Mouse (Mus musculus) right cerebral cortex, adult 2 months (tissue): ENCODE data around the gene Osbpl5.

Experiments
- DNase-seq, 2 experiments: peaks; one replicate each; pipeline ENCODE4 v3.0.0; 2021 to 2022; ENCODE audit warnings: low spot score in 2 of 2

The Osbpl5 gene

DNA sequence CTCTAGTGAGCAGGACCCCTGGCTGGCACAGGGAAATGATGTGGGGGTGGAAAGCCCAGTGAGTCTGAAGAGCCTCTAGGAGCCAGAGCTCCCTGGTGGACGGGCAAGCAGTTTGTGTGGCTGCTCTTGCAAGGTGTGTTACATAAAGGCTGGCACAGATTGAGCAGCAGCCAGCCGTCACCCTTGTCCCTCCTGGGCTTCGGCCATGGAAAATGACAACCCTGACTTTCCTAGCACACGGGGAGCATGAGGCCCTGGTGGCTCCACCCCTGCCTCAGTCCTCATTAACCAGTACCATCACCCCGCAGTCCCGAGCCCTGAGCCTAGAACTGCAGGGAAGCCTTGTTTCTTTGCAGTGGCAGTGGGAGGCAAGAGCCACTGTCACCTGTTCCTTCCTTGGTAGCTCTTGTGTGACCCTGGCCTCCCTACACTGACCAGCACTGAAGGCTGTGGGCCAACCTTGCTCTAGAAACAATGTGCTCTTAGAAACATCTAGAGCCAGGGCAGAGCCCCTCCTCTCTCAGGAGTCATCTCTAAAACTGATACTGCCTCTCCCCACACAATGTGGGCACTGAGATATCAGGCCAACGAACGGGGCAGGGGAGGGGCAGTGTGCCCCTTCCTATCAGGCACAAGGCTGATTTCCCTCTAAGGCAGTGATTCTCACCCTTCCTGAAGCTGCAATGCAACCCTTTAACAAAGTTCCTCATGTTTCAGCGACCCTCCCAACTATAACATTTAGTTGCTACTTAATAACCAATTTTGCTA, 1.2 kb downstream of the Osbpl5 start:
- DNase-seq, result peak in 1 of 2 experiments; percentile 10

DNA sequence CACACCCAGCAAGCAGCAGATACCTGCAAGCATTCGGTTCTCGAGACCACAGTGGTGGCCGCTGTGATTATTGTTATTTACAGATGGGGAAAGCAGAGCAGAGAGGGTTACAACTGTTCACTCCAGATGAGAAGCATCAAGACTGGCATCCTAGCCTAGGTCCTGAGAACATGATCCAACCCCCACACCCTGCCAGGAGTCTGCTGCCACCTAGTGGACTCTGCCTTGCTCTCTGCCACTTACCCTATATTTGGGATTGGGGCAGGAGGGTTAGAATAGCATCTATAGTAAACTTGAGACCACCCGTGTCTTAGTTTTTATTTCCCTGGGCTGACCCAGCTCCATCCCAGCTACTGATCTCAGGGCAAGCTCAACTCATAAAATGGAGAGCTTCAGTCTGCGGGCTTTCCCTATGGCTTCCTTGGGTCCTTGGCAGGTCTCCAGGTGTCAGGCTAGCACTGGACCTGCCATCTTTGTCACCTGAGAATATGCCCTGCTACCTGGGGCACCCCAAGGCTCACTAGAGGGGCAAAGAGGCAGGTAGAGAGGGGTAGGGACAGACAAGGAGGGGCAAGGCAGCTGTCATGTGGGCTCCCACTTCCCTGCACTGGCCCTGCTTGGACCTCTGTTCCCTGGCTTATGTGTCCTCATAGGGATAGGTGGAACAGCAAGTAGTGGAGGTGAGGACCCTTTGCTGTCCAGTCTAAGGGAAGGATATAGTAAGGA, 2.6 kb downstream of the Osbpl5 start:
- DNase-seq, result peak; percentile 56 to 66

DNA sequence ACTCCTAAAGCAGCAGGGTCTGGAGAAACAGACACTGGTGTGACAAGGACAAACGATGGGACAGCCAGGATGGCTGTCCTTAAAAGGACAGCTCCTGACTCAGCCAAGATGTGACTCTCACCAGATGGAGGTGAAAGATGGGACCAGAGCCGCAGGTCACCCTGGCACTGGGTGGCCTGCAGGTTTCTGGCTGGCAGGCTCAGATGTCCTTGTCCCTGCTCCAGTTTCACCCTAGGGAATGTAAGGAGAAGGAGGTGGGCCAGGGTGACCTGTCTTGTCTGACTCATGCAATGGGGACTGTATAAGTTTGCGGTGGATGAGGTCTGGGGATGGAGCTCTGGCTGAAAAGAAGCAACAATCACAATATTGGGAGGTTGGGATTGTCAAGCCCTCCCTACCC, 4.2 kb downstream of the Osbpl5 start:
- DNase-seq, result no peak

DNA sequence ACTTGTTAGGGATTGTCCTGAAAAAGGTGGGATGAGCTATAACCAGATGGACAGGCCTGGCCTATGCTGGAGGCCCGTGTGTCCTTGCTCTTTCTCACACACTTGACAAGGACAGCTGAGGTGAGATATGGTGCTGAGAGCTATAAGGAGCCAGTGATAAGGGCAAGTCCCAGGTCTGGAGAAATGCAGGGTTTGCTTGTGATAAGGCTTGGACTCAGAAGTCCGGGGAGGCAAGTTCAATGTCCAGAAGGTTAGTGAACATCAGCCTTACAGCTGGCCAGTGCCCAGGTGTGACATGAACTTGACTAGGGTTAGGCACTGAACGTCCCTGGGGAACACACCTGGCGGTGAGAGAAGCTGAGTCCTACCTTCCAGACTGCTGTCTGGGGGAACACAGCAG, 4.7 kb downstream of the Osbpl5 start:
- no peak for DNase-seq

DNA sequence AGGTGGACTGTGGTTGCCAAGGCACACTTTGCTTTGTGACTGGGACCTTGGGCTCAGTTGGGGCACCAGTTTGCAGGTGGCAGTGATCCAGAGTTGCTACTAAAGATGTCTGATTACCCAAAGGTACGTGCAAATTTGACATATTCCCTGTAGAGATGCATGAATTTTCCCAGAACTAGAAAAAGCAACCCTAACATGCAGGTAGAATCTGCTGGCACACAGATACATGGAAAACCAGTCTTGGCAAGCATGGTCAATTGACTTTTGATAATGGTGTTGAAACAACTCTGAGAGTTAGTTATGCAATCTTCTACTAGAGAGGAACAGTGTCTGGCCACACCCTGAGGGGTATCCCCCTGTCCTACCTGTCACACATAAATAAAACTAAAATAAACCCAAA, 5.4 kb downstream of the Osbpl5 start:
- DNase-seq, result no peak

DNA sequence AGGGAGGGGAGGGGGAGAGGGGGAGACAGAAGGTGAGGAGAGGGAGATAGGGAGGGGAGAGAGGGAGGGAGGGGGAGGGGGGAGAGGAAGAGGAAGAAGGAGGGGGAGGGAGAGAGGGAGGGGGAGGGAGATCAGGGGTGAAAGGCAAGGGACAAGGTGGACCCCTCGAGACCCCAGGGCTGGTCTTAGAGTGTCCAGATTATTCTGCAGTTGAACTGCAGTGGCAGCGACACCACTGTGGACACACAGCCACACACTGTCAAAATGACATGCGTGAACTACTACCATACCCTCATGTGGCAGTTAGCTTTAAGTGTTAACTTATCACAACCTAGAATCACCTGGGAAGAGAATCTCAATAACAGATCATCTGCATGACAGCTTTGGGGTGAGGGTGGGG, 7.7 kb downstream of the Osbpl5 start:
- no peak for DNase-seq

DNA sequence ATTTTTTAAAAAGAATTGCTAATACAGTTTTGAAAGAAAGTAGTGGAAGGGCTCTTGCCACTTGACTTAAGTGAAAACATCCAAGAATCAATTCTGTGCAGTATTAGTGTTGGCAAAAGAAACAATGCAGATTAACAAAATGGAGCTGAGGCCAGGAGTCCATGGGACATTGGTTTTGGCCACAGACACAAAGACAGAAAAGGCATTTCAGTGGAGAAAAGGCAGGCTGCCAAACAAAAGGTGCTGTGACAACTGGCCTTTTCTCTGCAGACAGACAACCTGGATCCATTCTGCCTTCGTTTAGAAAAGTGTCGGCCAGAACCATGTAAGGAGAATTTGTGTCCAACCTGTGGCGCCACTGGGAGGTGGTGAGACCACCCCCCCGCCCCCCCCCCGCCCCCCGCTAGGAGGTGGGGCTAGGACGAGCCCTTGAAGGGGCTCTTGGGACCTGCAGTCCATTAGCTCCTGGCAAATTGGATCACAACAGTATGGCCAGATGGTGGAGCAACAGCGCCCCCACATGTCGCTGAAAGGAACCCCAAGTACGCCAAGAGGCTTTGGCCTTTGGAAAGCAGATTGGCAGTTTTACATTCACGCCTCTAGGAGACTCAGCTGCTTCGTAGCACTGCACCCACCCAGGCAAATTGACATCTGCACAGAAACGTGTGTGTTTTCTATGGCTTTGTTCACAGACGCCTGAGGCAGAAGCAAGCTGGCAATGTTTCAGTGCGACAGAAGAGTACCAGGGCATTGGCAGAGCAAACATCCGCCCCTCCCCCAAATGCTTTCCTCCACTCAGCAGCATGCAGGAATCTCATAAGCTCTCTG, 8.5 kb downstream of the Osbpl5 start:
- DNase-seq, result peak; percentile 91 to 93

DNA sequence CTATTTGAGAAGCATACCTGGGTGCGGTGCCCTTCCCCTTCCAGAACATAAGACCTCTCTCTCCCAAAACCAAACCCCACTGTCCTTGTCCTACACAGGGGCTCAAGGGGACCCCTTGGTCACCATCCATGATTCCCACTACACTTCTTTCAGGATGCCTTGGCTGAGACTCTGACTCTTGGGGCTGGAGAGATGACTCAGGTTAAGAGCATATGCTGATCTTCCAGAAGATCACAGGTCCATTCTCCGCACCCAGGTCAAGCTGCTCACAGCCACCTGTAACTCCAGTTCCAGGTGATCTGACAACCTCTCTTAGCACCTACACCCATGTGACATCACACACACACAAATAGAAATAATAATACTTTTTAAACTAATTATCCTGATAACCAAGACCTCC, 16.1 kb downstream of the Osbpl5 start:
- DNase-seq, result no peak

DNA sequence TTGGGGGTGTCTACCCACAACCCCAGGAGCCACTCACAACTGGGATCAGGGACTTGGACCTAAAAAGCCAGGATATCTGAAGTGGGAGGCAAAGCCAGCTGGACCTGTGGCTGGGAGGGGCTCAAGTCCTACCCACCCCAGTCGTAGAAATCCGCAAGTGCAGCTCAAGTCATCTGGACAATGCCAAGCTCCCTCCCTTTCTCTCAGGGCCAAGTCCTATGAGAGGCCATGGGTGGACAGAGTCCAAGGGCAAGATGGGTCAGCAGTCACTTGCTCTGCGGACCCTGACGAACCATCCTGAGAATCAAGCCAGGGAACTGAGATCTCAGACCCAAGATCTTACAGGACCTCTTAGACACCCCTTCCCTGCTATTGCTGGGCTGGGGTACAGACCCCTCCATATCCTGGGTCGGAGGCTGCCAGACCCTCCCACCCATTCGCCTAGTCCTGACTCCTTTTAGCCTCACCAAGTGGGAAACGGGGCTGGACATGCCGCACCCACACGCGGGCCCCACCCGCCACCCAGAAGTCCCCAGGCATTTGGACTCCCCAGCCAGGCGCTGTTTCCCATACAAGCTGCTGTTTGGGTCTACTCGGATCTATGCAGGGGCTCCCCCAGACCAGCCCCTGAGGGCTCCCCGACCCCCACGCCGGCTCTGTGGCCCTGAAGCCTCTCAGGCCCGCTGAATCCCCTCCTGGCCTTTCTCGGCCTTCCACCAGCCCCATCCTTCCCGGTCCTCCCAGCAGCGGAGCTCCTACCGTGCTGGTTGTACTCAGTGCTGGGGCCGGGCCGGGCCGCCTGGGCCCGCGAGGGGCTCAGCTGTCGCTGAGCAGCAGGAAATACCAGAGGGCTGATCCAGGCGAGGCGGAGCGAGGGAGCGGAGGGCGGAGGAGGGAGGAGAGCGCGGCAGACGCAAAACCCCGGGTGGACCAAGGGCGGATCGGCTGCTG, 17.0 kb downstream of the Osbpl5 start:
- DNase-seq, result peak; percentile 63 to 75

DNA sequence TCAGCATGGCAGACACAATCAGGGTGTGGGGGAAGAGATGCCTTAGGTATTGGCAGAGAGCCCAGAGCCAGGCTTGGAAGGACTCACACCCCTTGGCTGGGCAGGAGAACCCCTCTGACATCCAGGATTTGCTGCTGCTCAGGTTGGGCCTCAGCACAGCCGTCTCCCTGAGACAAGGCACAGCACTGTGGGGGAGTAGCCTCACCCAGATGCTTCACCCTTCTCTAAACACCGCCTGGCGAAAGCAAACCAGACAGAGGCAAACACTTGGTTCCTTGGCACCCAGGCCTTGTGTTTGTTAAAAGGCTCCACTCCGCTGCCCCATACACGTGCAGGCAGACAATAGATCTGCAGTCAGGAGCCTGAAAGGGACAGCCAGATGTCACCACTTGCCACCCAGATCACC, 18.2 kb downstream of the Osbpl5 start:
- DNase-seq, result peak; percentile 13 to 21

DNA sequence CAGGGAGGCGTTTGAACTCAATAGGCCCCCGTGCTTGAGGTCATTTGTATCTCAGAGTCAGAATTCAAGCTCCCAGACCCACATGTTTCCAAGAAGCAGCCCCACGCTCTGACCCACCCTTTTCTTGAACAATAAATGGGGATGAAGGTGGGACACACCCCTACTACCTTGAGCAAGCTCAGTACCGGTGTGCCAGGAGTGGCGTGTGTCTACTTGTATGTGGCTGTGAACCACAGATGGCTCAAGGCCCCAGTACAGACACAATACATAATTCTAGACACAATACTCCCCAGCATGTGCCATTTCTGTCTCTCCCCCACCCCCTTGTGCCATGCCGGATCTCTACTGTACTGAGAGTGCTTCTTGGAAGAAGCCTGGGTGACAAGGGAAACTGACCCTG, 18.6 kb downstream of the Osbpl5 start:
- DNase-seq, result peak; percentile 13 to 17

DNA sequence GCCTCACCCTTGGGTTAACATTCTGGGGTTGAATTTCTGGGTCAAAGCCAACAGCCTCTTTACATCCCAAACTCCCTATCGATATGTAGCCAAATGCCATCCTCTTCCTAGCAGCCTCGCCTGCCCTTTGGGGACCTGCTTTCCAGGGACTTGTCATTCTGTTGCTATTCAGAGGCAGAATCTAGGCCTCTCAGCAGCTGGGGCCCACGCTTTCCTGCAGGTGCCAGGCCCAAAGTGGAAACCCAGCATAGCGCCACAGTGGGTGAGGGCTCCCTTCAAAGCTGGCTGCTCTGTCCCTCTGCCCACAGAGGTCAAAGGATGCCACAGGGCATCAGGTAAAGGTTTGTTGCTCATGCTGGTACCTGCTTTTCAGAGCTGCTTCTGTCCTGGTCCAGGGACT, 23.0 kb downstream of the Osbpl5 start:
- DNase-seq, result peak; percentile 35 to 41

DNA sequence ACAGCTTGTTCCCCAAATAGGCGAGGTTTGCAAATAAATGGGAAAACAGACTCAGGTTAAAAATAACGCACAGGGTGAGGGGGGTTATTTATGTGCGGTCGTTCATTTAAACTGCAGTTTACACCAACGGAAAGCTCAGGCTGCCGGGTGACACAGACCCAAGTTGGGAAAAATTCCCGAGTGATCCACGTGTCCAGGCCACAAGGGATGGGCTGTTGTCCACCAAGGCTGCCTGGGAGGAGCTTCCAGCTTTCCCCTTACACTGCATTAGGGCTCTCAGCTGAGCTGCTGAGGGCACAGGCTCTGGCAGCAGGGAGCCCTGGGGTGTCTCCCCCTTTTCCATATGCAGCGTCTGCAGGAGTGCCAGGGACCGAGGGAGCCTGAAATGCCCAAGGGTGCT, 26.9 kb downstream of the Osbpl5 start:
- no peak for DNase-seq

DNA sequence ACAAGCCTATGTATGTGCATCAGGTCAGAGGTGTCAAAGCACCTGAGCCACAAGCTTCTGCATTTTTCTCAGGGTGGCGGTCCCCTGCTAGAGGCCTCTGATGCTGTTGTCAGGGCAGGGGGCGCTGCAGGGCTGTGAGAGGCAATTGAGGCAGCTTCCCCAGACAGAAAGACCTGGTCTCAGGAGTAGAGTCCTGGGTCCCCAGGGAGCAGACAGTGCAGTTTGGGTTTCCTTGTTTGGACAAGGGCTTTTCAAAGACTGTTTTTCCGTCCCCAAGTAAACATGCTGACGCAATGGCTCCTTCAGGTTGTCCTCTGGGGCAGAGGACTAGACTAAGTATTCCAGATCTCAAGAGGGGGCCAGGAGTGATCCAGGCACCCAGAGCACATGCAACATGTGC, 30.4 kb downstream of the Osbpl5 start:
- DNase-seq, result no peak

DNA sequence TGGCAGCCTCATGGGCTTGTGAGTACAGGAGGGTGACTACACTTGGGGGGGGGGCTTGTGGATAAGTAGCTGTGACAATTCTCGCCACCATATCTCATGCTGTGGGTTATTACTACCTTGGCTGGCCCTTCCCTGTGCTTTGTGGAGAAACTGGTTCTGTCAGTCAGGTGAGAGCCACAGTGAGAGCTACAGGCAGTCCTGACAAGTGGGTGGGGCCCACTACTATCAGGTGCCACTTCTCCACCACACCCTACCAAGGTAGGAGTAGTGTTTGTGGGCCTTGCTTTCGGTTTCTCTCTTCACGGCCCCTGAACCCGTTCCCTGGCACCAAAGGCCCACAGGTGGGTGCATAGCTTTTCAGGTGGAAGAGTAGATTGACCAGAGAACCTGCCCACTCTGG, 32.9 kb downstream of the Osbpl5 start:
- DNase-seq, result no peak

DNA sequence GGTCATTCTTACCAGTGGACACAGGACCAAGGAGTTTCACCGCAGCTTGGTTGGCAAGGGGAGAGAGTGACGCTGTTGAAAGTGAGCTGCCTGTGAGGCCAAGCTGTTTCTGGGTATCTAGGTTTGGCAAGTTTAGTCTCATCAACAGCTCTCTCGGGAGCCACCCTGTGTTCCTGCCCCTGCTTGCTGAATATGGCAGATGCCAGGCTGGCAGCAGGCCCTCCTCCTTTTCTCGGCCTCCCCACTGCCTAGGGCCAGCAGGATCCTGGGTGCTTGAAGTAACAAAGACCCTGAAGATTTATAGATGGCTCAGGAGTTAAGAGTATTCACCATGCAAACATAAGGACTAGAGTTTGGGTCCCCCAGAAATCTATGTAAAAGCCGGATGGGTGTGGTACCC, 34.1 kb downstream of the Osbpl5 start:
- DNase-seq, result peak in 1 of 2 experiments; percentile 10

DNA sequence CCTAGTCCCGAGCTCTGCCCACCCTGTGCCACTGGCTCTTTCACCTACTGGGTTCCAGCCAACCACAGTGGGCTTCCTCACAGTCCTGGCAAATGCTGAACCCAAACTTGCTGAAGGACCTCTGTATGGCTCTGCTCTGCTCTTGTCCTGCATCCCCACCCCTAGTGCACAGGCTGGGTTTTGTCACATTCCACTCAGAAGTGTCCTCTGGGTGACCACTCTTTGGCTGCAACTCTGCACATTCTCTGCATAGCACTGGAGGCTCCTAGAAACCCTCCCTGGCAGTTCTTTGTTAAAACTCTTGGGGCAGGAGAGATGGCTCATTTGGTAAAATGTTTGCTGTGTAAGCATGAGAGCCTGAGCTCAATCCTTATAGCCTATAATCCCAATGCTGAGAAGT, 39.0 kb downstream of the Osbpl5 start:
- no peak for DNase-seq

DNA sequence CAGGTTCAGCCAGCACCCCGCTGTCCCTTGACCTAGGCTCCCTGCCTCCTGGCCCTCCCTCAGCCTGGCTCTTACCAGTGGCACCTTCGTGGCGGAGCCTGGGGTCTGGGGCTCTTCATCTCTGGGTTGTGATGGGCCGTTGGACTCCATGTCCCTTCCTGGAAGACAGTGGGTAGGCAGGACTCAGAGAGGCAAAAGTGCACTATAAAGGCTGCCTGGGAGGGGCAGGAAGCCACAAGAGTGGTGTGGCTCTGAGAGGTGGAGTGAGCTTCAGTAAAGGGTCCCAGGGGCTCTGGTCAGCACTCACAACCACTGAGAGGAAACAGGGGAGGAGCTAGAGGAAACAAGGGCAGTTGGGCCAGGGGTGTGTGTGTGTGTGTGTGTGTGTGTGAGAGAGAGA, 43.4 kb downstream of the Osbpl5 start:
- no peak for DNase-seq

DNA sequence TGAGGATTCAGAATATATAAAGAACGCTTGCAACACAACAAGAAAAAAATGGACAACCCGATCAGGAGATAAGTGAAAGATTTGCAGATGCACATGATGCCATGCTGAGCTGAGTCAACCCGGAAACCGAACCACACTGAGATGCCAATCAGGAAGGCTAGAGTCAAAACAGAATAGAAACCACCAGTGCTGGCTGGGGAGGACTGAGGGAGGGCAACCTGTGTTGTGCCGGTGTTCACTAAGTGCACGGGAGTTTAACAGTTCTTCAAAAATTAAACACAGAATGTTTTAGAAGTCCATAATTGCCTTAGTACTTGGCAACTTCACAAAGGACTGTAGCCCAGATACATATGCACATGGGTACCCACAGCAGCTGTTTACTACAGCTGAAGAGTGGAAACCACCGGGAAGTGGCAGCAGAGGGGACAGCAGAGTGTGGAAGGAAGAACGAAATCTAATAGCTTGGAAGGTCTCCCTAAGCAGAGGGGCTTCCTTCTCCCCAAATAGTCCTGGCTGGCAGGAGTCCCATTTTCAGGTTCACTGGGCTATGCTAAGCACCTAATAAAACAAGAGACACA, 43.9 kb downstream of the Osbpl5 start:
- no peak for DNase-seq

DNA sequence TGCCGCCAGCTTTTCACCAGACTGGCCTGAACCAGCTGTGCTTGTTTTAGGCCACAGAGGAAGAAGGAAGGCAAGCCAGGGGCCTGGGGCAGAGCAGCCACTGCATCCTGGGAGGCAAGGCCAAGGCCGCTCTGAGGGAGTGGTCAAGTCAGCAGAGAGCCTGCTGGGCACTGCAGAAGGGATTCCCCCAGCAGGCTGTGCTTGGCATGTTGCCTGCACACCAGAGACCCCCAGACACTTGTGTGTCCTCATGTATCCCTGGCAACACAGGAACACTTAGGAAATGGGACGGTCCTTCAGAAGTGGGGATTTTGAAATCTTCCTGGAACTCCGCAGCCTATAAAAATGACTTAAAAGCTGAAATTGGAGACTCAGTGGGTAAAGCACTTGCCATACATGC, 44.8 kb downstream of the Osbpl5 start:
- DNase-seq, result no peak

DNA sequence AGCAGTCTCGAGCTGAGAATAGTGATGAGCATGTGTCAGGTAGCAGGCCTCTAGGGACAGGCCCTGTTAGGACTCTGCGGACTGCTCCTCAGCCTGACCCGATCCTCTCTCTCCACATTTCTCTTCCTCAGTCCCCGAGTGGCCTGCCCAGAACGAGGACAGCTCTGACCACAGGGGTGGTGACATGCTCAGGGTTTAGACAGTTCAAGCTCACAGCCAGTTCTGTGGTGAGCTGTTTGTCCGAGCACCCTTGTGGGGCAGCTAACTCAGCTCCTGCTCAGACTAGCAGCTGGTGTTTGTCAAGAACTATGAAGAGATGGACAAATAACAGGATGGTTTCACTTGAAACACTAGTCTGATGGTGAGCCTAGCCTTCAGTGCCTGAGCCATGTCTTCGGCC, 45.4 kb downstream of the Osbpl5 start:
- DNase-seq, result no peak
